Mouse (Mus musculus) embryonic fibroblast, embryonic 13.5 days (primary cell): ENCODE data around the gene Lrrc38.

Source experiments
- CTCF ChIP-seq: IDR thresholded peaks from 2 replicates; pipeline ENCODE4 v1.5.1; 2011; ENCODE audit warnings: mild to moderate bottlenecking, control low read depth, low read length, moderate library complexity, borderline replicate concordance; ENCODE audit not compliant: insufficient read depth
- POLR2A ChIP-seq: IDR thresholded peaks from 2 replicates; pipeline ENCODE4 v1.6.1; 2011; ENCODE audit warnings: low read depth, mild to moderate bottlenecking, control low read depth, low read length, moderate library complexity

GRCm38 (mm10) chr4:143361520-143361919 is 12.0 kb downstream of the Lrrc38 start:
- TF ChIP-seq CTCF: no peak
- TF ChIP-seq POLR2A: no peak
